Mouse (Mus musculus) left cerebral cortex, adult 9 months (tissue): ENCODE measurements around the gene Cfap300.

ENCODE experiments used
- DNase-seq, 2 experiments: peaks; one replicate each; pipeline ENCODE4 v3.0.0; 2022; ENCODE audit warnings: low spot score in 2 of 2

Gene Cfap300

DNA sequence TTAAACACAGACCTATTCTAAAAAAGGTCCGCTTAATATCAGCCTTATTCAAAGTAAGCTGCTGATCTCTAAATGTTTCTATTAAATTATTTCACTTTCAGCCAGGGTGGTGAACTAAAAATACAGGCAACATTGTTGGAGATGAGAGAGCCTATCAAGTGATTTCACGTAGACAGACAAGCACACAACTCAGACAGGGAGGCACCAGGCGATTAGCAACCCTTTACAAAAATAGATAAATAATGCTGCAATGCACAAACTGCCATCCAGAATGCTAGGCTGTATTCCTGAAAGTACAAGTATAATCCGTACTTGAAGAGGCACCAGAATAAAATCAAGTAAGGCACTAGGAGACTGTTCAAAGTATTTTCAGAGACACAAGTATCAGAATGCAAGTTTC, 58.3 kb downstream of the Cfap300 start:
- DNase-seq: no peak

GRCm38 (mm10) chr9:7983665-7984064, 59.0 kb downstream of the Cfap300 start:
- DNase-seq: no peak

DNA sequence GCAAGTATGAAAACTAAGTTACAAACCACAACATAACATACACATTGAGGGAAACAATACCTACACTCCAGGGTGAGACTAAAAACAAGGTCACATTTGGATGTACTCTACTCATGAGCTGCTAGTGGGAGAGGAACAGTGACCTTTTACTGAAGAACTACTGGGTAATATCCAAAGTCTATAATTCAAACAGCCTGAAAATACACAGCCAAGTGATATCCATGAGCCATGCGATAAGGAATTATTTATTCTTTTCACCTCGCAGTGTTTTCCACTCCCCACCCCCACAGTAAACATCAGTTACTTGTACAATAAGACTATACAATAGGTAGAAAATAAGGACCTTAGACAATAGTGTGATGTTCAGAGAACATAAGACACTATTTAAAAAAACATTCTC, 62.5 kb downstream of the Cfap300 start:
- DNase-seq: no peak

DNA sequence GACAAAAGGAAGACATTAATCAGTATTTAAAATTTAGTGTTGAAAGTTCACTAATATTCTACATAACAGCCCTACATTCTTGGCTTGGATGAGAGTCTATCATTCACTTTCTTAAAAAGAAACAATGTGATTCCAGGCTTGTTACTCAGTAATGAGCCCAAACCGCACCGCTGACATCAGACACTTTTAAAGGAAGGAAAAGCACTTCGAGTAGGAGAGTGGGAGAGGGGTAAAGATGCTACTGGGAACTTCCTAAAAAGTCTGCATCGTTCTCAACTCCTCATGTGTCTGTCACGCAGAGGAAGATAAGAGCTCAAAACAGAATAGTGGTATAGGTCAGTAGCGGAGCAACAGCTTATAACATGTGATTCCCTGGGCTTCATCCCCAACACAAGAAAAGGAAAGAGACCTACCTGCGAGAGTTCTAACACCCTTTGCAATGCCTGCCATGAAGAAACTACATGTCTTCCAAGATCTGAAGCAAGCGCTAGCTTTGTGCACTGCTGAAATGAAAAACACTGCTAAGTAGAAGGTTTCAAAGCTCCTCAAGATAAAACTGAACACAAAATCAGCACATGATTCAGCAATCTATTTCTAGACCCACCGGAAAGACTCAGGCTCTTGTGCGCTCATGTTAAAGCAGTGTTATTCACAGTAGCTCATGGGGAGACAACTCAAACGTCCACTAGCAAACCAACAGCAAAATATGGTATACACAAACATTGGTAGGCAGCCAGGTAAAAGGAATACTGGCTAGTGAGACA, 63.3 kb downstream of the Cfap300 start:
- DNase-seq: no peak

DNA sequence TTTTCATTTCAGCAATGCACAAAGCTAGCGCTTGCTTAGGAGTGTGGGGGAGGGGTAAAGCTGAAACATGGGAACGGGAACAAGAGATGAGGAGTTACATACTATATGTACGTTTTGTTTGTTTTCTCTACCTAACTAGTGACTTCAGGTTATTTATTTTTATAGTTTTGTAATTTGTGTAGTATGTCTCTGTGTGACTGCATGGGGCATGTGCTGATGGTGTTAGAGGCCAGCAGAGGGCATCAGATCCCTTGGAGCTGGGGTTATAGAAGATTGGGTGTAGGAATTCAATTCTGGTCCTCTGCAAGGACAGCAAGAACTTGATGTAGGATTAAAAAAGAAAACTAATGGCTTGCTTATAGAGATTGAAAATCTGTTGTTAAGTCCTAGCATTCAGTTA, 64.1 kb downstream of the Cfap300 start:
- no peak for DNase-seq

- DNase-seq: no peak
Measured at GRCm38 (mm10) chr9:7977587-7977986, 65.0 kb downstream of the Cfap300 start.

DNA sequence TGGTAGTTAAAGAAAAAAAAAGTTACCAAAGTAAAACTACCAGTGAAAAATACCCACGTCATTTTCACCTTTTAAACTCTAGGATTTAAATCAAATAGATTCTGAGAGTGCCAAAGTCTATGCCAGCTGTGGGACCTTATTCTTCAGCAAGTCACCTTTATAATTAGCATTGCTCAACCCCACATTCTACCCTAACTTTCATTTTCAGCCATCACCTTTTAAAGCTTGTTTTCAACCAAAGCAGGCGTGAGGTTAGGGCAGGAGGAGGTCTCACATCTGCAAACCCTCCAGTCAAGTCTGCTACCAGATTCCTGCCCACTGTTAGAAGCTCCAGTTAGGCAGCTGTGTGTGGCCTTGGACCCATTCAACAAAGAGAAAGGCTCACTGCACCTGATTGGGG, 70.6 kb downstream of the Cfap300 start:
- no peak for DNase-seq
